Mouse (Mus musculus): Measurements from ENCODE around the gene Tex2. TPM values are rescaled to one million over a fixed set of nuclear protein-coding genes. Genes with fewer than 3 reads are reported as not detected.

Tex2 gene
- total RNA-seq, 2 experiments from 2014 or later, result 73.6 to 77.5 TPM

DNA sequence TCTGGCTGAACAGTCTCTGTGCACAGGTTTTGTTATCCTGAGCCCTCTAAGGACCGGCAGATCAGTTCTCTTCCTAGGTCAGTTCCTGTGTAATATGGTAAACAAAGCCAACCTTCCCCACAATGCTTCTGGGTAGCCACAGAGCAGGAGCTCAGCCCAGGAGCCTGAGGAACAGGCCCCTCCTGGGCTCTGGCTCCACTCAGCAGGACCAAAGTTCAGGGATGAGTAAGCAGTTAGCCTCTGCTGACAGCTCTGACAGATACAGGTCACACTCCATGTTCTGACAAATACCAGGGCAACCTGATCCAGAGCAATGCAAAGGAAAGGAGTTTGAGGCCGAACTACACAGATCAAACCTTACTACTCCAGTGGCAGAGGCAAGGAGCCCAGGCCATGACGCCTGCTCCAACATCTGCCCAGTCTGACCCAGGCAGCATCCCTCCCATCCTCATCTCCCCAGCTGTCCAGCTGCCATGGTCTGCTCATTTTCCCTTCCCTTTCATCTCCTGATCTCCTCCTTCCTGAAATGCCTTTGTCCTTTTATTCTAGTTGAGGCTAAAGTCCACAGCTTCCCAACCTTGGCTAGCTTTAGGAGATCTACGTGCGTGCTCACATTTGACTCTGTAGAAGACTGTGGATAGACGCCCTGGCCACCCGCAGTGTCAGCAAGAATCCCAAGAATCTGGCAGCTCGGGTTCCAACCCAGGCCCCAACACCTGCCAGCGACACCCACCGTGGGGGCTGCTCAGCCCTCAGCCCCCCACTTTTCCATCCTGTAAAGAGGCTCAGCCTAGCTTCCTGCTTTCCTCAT, 57.2 kb downstream of the Tex2 start:
- 0 out of 2 replicates have a peak, but pooled peaks have one; percentile 10 for ATAC-seq (replicated peaks; ENCODE audit: poor library complexity, severe bottlenecking)

DNA sequence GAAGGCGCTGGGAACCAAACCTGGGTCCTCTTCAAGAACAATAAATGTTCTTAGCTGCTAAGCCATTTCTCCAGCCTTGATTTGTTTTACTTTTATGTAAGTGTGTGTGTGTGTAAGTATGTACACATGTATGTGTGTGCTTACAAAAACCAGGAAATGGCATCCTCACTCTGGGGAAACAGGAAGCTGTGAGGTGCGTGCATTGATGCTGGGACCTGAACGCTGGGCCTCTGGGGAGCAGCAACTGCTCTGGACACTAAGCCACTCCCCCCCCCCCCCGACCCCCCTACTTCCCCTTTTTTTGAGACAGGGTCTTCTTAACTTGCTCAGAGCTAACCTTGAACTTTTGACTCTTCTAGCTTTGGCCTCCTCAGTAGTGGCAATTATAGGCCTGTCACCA, 62.8 kb downstream of the Tex2 start:
- peak; percentile 83 for ATAC-seq (replicated peaks; ENCODE audit: poor library complexity, severe bottlenecking)

DNA sequence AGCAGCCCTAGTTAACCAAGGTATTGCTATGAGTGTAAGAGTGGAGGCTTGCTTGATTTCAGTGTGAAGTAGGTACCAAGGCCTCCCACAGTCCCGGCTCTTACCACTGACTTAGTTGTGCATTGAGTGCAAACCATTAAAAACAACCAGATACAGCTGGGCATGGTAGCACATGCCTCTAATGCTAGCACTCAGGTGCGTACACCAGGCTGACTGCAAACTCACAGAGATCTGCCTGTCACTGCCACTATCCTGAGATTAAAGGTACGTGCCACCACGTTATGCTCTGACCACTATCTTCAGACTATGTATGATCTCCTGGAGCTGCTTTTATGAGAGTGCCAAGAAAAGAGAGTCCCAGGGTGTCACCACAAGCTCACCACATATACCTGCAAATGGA, 67.1 kb downstream of the Tex2 start:
- ATAC-seq (replicated peaks; ENCODE audit: poor library complexity, severe bottlenecking), result no peak

DNA sequence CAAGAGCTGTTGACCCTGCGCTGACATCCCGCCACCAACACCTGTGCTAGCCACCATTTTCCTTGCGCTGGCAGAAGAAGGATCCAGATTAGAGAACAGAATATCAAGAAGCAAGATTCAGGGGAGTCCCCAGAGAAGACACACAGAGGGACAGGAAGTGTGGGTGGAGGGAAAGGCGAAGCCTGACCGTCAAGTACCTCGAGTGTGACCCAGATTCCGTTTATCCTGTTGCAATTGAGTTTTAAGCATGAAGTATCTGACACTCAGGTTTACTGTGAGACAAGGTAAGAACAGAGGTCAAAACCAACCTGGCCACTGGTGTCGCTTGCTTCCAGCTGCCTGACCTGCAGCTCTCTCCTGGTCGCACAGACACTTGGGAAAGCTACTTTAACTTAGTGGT, 68.3 kb downstream of the Tex2 start:
- ATAC-seq (replicated peaks; ENCODE audit: poor library complexity, severe bottlenecking), result no peak

DNA sequence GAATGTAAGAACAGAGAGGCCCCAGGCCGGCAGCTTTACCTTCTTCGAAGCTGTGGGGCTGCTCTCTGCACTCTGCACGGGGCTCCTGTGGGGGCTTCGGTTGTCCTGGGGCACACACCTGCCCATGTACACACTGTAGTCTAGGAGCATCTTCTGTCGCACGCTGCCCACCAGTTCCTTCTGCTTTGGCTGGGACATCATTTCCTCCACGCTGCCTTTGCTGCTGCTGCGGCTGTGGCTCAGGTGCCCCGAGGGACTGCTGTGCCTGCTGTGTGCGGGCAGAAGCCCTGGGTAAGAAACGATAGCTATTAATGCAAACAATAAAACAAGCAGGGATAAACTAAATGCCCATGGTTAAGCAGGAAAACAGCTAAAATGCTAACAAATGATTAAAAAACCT, 69.1 kb downstream of the Tex2 start:
- ATAC-seq (replicated peaks; ENCODE audit: poor library complexity, severe bottlenecking), result no peak

DNA sequence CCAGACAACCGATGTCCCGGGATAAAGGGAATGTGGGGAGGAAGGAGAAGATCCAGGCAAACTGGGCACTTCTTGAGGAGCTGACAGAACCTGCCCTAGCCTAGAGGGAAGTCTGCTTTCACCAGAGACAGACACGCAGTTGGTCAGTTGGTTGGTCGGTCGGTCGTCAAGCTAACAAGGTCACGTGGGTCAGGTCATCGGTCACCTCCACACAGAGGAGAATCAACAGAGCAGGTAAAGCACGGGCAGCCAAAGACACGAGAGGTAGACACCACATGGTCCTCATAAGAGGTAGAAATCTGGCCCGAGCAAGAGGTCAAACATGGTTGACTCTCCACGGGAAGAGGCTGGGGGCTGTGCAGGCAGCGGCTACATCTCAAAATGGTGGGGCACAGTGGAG, 70.2 kb downstream of the Tex2 start:
- no peak for ATAC-seq (replicated peaks; ENCODE audit: poor library complexity, severe bottlenecking)

DNA sequence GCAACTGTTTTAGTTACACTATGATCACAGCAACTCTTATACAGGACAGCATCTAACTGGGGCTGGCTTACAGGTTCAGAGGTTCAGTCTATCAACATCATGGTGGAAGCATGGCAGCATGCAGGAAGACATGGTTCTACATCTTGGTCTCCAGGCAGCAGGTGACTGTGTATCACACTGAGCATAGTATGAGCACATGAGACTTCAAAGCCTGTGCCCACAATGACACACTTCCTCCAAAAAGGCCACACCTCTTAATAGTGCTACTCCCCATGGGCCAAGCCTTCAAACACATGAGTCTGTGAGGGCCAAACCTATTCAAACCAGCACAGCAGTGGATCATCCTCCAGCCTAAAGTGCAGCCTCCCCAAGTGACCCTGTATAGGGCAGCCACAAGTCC, 70.8 kb downstream of the Tex2 start:
- ATAC-seq (replicated peaks; ENCODE audit: poor library complexity, severe bottlenecking), result peak; percentile 70

DNA sequence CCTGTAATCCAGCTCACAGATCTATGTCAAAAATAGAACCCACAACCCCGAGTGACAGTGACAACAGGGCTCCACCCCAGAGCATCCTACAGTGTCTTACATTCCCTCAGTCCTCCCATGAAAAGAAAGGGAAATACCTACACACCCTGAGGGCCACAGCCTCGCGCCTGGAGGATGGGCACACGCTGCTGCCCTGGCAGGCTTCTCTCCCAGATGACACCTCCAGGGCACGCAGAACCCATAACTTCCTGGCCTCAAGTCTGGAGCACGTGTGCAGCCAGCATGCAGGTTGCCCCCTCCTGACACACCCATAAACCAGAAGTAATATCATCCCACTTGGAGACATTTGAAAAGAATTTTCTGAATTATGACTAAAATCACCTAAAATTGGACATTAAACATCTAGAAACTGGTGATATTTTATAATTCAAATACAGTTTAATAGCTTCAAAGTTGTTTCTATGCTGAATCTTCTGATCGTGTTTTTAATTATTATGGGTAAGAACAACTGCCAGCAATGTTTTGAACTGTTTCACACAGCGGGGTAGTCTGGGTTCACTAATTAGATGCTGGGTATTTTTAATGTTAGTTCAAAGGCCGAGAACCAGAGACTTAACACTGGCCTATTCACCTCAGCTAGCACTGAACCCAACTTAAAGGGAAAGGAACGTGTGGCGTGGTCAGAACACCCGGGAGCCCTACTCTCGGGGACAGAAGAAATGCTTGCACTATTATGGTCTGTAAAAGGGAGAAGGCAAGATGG, 72.5 kb downstream of the Tex2 start:
- no peak for ATAC-seq (replicated peaks; ENCODE audit: poor library complexity, severe bottlenecking)

DNA sequence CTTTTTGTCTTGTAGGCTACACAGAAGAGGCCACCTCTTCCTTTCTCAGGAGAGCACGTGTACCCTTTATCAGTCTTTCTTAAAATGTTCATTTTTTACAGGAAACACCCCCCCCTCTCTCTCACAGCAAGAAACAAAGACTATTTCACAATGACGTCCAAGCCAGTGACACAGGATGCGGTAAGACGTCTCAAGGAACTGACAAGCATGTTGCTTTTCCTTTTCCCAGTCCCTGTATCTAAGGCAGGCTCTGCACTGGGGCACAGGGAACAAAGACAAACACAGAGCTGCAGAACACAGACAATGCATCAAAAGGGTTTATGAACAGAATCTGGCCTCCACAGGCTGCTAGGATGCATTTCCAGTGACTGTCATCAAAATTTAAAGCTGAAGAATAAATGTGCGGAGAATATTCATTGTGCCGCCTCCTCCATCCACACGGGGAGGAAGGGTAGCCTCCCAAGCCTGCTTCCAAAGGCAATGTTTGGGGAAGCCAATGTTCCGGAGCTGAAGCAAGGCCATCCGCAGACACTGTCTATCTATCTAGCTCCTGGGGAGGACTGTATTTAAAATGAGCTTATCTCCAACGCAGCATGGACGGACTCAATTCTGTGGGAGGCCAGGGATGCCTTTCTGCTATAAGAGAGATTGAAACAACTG, 76.8 kb downstream of the Tex2 start:
- peak; percentile 85 for ATAC-seq (replicated peaks; ENCODE audit: poor library complexity, severe bottlenecking)

DNA sequence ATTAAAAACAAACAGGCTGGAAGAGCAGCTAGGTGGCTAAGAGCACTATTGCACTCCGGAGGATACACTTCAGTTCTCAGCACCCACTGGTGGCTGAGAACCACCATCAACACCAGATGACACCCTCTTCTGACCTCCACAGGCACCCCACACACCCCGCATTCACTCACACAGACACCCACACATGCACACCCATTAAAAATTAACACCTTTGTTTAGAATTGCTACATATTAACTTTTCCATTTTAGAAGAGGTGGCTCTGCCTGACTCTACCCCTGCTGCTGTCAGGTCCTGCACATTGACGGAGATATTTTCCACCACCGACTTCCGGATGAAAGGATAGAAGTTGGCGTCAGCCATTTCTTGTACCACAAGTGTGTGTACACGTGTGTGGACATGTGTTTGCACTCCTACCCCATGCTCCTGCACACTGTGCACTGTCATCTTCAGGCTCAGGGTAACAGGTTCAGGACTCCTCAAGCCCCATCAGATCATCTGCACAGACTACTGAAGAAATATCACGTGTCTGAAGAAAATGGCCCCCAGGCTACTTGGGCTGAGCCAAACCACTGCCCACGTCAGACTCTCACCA, 77.5 kb downstream of the Tex2 start:
- ATAC-seq (replicated peaks; ENCODE audit: poor library complexity, severe bottlenecking), result no peak

DNA sequence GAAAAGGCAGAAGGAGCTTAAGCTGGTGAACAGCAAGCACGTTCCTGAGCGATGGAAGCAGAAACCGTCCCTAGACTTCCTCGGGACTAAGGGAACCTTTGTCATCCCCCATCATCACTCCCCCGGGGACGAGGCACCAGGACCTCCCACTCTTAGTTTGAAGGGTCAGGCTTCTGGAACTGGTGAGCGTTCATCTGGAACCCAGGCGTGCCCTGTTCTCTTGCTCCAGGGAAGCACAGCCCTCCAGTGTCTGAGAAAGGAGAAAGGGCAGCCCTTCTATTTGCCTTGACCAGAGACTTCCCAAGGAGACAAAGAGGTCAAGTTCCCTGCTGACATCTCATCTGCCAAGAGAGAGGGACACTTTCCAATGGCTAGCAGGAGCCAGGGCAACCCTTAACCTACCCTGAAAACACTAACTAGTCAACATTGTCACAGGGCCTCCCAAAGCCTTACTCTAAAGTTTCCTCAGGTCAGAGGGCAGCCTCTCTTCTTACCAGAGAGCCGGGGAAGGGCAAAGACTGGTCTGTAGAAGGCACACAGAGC, 80.9 kb downstream of the Tex2 start:
- ATAC-seq (replicated peaks; ENCODE audit: poor library complexity, severe bottlenecking), result no peak

DNA sequence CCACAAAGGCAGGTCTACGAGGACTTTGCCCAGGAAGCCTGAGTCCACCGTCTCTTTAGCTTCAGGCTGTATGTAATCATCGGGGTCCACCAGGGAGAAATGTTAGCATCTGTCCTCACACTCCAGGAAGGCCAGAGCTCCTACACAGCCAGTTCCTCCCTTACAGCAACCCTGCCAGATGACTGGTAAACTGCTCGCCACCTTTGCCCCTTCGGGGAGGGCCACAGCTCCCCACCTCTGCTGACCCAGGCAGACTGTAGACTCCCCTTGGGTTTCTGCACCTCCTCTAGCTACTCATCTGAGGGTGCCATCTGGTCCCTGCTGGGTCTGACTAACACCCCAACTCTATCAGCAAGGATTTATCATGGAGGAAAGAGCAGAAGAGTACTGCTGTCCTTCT, 83.4 kb downstream of the Tex2 start:
- no peak for ATAC-seq (replicated peaks; ENCODE audit: poor library complexity, severe bottlenecking)

DNA sequence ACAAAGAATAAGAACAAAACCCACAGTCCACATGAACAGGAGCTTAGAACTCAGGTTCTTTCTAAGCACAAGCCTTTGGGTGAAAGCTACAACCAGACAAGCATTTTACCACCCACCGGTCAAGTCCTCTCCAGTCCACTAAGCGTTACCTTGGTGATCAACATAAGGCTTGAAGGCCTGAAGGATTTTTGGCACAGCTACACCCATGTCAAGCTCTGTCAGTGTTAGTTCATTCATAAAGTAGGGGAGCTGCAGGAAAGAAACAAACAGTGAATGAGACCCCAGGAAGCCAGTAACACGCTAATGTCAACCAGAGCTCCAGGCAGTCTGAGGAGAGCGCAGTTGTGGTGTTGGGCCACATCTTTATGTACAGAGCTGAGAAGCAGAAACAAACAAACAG, 84.1 kb downstream of the Tex2 start:
- ATAC-seq (replicated peaks; ENCODE audit: poor library complexity, severe bottlenecking), result no peak

DNA sequence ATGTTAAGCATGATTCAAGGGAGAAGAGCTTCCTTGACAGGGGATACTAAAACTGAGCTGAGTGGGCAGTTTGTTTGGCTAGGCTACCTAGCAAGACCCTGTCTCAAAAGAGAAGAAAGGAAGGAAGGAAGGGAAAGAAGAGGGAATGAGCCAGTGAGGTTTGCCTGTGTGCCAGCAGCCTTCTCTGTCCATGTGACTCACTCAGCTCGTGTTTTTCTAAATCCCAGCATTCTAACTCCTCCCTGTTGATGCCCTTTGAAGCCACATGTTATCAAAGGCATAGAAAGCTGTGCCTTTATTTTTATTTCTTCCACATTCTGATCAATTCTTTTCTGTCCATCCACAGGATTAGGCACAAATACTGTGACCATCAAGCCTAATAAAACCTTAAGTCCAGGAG, 85.3 kb downstream of the Tex2 start:
- no peak for ATAC-seq (replicated peaks; ENCODE audit: poor library complexity, severe bottlenecking)

DNA sequence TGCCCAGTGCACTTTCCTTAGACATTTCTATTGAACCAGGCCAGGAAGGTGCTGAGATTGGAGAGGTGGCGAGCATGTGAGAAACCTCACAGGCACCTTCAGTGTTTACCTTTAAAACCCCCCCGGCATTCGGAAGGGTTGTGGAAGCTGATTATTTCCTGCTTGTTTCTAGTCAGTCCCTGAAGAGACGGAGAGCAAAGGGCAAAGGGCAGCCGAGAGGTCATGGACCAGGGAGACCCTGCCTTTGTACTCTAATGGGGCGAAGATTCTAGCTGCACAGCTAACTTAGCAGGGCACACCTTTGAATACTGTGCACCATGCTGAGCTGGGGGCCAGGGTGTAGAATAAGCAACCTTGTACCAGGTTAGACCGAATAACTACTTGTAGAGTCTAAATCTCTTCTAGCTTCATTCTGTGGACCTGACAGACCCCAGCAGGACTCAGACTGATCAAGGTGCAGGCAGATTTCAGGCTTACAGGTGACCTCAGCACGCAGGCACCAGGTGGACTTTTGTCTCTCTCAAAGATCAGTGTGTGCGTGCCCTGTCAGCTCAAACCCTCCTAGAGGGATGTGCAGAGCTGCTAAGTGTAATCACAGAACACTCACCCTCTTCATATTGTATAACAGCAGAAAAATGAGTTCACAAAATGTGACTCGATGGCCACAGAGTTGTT, 85.9 kb downstream of the Tex2 start:
- ATAC-seq (replicated peaks; ENCODE audit: poor library complexity, severe bottlenecking), result no peak

DNA sequence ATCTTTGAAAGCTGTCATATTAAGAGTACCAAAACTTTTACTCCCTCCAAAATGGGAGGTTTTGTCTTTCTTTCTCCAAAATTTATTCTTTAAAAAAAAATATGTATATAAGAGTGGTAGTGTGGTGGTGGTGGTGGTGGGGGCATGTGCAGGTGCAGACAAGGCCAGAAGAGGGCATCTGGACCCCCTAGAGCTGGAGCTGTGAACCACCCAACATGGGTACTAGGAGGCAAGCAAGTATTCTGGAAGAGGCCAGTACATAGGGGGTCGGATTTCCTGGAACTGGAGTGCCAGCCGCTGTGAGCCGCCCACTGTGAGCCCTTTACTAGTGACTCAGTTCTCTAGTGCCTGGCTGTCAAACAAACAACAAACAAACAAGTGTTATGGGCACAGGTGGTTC, 90.7 kb downstream of the Tex2 start:
- ATAC-seq (replicated peaks; ENCODE audit: poor library complexity, severe bottlenecking), result no peak

DNA sequence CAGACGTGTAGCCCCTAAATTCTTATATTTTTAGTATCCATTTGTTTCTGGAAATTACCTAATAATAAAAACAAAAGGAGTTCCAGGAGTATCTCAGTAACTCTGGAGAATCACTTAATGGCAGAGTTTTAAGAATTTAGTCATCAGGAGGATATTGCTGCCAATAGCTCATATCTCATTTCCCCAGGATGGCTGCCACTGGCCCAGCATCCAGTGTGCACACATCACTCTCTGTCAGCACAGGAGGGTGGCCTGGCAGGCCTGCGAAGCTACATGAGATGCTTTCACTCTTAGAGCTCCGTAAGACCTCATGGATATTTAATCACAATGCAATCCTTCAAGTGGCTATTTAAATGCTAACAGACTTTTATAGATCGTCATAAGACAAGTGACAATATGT, 91.6 kb downstream of the Tex2 start:
- ATAC-seq (replicated peaks; ENCODE audit: poor library complexity, severe bottlenecking), result no peak

DNA sequence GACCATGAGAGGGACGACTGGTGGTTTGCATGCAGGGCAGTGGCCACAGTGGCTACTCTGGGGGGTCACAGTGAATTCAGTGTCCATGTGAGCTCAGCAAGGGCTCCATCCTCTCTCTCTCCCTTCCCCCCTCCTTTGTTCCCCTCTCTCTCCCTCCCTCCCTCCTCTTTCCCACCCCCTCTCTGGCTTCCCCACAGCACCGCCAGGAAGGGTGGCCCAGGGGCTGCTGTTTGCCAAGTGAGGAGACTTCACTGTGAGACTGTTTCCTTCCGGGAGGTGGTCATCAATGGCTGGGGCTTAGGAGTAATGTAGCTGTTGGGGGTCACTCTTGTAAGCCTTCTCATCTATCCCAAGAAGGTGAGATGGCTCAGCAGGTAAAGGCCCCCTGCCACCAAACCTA, 92.8 kb downstream of the Tex2 start:
- no peak for ATAC-seq (replicated peaks; ENCODE audit: poor library complexity, severe bottlenecking)

DNA sequence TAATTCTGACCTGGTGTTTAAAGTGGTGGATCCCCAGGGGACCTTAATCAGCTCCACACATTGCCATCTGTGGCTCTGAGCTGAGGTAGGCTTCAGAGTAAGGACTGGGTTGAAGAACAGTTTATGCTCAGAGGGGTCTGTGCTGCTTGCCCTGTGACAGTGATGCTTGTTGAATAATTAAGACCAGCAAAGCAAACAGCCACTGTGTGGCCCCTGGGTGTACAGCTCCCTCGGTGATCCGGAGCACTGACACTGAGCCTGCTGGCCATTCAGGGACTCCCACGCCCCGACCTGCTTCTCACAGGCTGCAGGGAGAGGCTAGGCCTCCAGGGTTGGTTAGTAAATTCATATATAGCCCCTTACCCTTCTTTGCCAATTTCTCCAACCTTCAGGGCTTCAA, 93.7 kb downstream of the Tex2 start:
- ATAC-seq (replicated peaks; ENCODE audit: poor library complexity, severe bottlenecking), result no peak

DNA sequence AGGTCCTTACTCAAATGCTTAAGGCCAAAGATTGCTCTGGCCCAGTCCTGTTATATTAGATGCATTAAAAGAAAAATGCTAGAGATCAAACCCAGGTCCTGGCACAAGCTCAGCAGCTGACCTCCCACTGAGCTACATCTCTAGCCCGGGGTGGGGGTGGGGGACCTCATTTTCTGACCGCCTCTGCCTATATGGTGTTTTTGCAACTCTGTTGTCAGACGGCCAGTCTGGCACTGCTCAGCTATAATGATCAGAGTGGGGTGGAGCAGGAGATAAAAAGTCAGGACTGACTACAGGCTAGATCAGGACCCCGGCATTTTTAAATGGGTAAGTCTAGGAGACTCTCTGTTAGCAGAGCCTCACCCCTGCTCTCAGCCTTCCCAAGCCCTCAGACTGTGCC, 94.8 kb downstream of the Tex2 start:
- no peak for ATAC-seq (replicated peaks; ENCODE audit: poor library complexity, severe bottlenecking)
